Mouse (Mus musculus) heart, adult 2 months (tissue): ENCODE measurements around the gene Hs1bp3. TPM values are rescaled to one million over a fixed set of nuclear protein-coding genes. Genes with fewer than 3 reads are reported as not detected.

Experiments
- DNase-seq, 2 experiments: peaks; one replicate each; pipeline ENCODE4 v3.0.0; 2021
- H3K27ac ChIP-seq: fragments of 200-600 bp; 2 replicates; pipeline ENCODE4 v1.8.1; 2022
- H3K27me3 ChIP-seq: fragments of 200-500 bp; 2 replicates; pipeline ENCODE4 v1.6.1; 2012; ENCODE audit warnings: mild to moderate bottlenecking, low read length, inconsistent platforms, mixed read lengths; ENCODE audit not compliant: control insufficient read depth, insufficient read depth
- H3K36me3 ChIP-seq: fragments of 200-500 bp; 2 replicates; pipeline ENCODE4 v1.6.1; 2012; ENCODE audit warnings: low read length, inconsistent platforms; ENCODE audit not compliant: control insufficient read depth, insufficient read depth
- H3K4me1 ChIP-seq: fragments of 200-500 bp; 2 replicates; pipeline ENCODE4 v1.6.1; 2011; ENCODE audit warnings: low read length; ENCODE audit not compliant: control insufficient read depth, insufficient read depth
- H3K4me3 ChIP-seq: fragments of 200-600 bp; 2 replicates; pipeline ENCODE4 v1.8.1; 2022
- H3K79me2 ChIP-seq: fragments of 200-500 bp; replicated peaks from 2 replicates; pipeline ENCODE4 v1.6.1; 2012; ENCODE audit warnings: mild to moderate bottlenecking, inconsistent platforms, low read length, moderate library complexity, mixed read lengths; ENCODE audit not compliant: control insufficient read depth, insufficient read depth
- H3K9ac ChIP-seq: fragments of 200-500 bp; 2 replicates; pipeline ENCODE4 v1.6.1; 2012; ENCODE audit warnings: low read depth, mild to moderate bottlenecking, control low read depth, inconsistent platforms, low read length, mixed read lengths
- CTCF ChIP-seq: fragments of 200-600 bp; IDR thresholded peaks from 2 replicates; pipeline ENCODE4 v1.8.1; 2022; ENCODE audit warnings: antibody characterized with exemption, mild to moderate bottlenecking, moderate library complexity
- EP300 ChIP-seq: fragments of 200-500 bp; IDR thresholded peaks from 2 replicates; pipeline ENCODE4 v1.6.1; 2011; ENCODE audit warnings: low read depth, low read length, control low read depth; ENCODE audit not compliant: insufficient read depth
- POLR2A ChIP-seq: fragments of 200-500 bp; IDR thresholded peaks from 2 replicates; pipeline ENCODE4 v1.6.1; 2011; ENCODE audit warnings: mild to moderate bottlenecking, low read depth, low read length, control low read depth; ENCODE audit not compliant: insufficient read depth
- WGBS: fragments of 180-500 bp; shearing (Covaris S2); methylation state at CpG from one replicate; pipeline ENCODE4 v1.1.7; 2018; 5-methylcytosine and 5-hydroxymethylcytosine counted together
- intact Hi-C: fragments of 180-260 bp; cut with DNase I; formaldehyde crosslinking; loops from one replicate; pipeline ENCODE4 v1.15.1; 2025
- polyA plus RNA-seq: library from polyadenylated mRNA; depleted of rRNA; stranded (reverse); fragments of >200 nt; gene quantifications from 2 replicates; pipeline ENCODE4 v1.2.3, GENCODE M21; 2012
- total RNA-seq, 2 experiments: library from RNA; stranded (reverse); gene quantifications; 2 replicates each; pipeline ENCODE4 v1.2.3; 2021

Gene Hs1bp3
- total and polyA plus RNA-seq, 3 experiments: 12.7 to 17.3 (median 13.8) TPM

DNA sequence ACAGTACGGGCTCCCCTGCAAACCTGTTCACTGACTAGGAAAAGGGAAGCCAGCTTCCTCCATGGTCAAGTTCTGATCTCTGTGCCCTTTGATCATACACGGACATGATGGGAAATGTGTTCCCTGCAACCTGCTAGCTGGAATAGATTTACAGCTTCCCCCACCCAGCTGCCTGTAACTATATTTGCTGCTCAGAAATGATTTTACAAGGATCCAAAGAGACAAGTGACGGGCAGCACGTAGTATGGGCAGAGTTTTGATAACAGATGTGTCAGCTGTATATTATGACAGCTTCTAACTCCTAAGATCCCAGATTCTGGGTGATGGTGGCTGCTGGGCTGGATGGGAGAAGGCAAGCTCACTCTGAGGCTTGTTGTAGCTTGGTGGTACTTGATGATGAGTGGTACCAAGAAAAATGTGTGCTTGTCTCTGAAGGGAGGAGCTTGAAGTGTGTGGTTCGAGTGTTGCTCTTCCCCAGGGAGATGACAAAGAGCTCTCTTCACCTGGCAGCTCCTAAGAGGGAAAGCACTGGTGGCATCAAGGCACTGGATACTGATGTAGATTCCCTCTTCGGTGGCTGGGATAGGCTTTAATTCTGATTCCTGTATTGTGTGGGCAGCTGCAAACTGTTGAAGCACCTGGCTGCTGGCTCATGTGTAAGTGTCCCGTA is 59.4 kb downstream of the Hs1bp3 start:
- H3K36me3 ChIP-seq: no peaks in the 10 kb centered on the region
- no peaks in the 10 kb centered on the region for H3K27me3 ChIP-seq
- 72% methylated on average over 7 of the region's 7 CpGs for WGBS
- TF ChIP-seq POLR2A (no peak), CTCF (no peak), EP300 (no peak)
- H3K4me1 ChIP-seq: no peaks in the 10 kb centered on the region; the same call in 1 of the 2 replicates
- intact Hi-C loops: no loop called here
- no peak overlapping the region for H3K4me3 ChIP-seq
- no peak for DNase-seq
- no peak overlapping the region for H3K27ac ChIP-seq
- no peaks in the 10 kb centered on the region for H3K79me2 ChIP-seq
- no peak overlapping the region for H3K9ac ChIP-seq

DNA sequence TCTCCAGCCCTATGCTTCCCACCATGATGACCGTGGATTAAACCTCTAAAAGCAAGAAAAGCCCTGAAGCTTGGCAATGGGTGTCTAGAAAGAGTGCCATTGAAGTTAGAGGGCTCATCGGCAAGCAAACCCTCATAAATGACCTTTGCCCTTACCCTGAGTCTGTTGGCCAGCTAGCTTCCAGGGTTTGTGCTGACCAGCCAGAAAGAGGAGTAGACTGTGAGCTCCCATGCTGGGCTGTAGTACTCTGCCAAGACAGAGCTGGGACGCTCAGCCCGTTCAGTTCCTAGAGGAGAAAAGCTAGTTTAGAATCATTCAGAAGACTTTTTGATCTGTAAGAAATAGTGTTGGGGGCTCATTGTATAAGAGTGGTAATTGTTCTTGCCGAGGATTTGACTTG is 60.5 kb downstream of the Hs1bp3 start:
- WGBS: 91% methylated on average over 5 of the region's 5 CpGs
- no peaks in the 10 kb centered on the region for H3K36me3 ChIP-seq
- H3K4me3 ChIP-seq: no peak overlapping the region
- intact Hi-C loops: no loop called here
- no peaks in the 10 kb centered on the region; the same call in 1 of the 2 replicates for H3K4me1 ChIP-seq
- no peak overlapping the region for H3K9ac ChIP-seq
- no peak for TF ChIP-seq EP300
- no peak for TF ChIP-seq POLR2A
- no peak for TF ChIP-seq CTCF
- no peak overlapping the region for H3K27ac ChIP-seq
- no peaks in the 10 kb centered on the region for H3K79me2 ChIP-seq
- no peak for DNase-seq
- no peaks in the 10 kb centered on the region for H3K27me3 ChIP-seq

DNA sequence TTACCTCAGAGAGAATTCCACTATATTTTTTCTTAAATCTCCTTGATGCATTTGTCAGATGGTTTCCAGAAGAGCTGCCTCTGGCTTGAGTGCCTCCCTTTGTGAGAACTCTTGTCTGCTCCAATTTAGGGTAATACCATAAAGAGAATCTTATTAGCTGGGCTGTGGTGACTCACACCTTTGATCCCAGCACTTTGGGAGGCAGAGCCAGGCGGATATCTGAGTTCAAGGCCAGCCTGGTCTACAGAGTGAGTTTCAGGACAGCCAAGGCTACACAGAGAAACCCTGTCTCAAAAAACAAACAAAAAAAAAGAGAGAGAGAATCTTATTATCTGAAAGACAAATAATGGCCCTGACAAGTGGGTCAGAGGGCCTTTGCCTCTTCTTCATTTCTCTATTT is 63.9 kb downstream of the Hs1bp3 start:
- Histone ChIP-seq H3K36me3 (0 out of 2 replicates have a peak, but pooled peaks cover 2% of the 10 kb centered on the region), H3K4me1 (peaks cover 11% of the 10 kb centered on the region), H3K27ac (no peak overlapping the region), H3K79me2 (no peaks in the 10 kb centered on the region), H3K27me3 (no peaks in the 10 kb centered on the region), H3K4me3 (no peak overlapping the region), H3K9ac (no peak overlapping the region)
- TF ChIP-seq POLR2A (no peak), CTCF (no peak), EP300 (no peak)
- WGBS: 81% methylated on average over 1 of the region's 1 CpGs
- intact Hi-C loops: no loop called here
- no peak for DNase-seq

DNA sequence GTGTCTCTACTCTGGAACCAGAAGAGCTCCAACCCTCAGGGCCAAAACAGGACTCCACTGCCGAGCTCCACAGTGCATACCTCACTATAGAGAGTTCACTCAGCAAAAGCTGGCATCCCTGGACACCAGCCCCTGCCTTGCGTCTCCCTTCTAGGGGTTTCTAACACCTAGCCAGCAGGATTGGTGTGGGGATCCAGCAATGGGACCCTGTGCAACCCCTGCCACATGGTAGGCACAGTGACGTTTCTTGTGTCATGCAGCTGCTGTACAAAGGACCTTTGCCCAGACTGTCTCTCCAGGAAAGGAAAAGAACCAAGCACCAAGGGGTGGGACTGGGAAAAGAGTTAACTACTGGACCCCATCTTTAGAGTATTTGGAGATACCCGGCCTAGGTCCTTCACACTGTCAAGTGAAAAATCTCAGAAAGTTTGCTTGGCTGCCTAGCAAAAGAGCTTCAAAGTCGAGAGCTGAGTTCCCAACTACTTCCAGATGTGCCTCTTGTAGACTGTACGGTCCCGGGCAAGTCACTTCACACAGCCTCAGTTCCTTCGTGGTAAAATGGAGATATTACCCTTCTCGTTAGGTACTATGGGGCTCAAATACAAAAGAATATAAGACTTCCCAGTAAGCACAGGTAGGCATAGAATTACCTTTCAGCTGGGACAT is 64.9 kb downstream of the Hs1bp3 start:
- no peak overlapping the region; the same call in 1 of the 2 replicates for H3K27ac ChIP-seq
- intact Hi-C loops: no loop called here
- H3K36me3 ChIP-seq: 0 out of 2 replicates have a peak, but pooled peaks cover 2% of the 10 kb centered on the region
- 77% methylated on average over 9 of the region's 9 CpGs for WGBS
- H3K79me2 ChIP-seq: no peaks in the 10 kb centered on the region
- no peak overlapping the region for H3K4me3 ChIP-seq
- H3K9ac ChIP-seq: no peak overlapping the region
- no peaks in the 10 kb centered on the region for H3K27me3 ChIP-seq
- H3K4me1 ChIP-seq: peaks cover 13% of the 10 kb centered on the region
- no peak for TF ChIP-seq EP300
- no peak for TF ChIP-seq POLR2A
- TF ChIP-seq CTCF: no peak
- DNase-seq: no peak

DNA sequence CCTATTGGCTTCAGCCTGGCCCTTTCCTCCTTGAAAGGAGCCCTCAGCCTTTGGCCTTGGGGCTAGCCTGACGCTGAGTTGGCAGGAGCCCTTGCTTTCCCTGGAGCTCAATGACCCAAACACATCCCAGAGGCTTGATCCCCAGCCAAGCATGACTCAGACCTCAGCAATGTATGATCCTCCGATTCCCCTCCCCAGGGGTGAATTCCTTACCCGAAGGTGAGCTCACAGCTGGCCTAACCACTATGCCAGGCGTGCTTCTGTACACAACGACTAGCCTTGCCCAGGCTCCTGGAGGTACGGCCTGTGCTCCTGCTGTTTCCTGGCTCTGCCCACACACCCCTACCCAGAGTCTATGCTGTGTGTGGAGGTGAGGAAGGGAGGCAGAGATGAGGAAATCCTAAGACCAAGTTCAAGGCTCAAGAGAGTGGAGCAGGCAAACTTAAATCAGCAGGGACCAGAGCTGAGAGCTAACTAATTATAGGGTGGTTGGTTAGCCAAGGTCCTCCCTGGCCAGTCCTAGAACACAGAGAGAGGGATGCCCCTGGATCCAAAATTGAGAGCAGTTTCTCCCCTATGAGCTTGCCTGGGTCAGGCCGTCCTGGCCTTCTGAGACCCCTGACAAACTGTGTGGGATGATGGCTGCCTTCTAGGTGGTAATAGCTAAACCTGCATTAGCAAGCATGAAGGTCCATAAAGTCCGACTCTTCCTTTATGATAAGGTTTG is 66.7 kb downstream of the Hs1bp3 start:
- peak; percentile 71 for TF ChIP-seq EP300
- no peak for TF ChIP-seq CTCF
- intact Hi-C loops: no loop called here
- WGBS: 35% methylated on average over 8 of the region's 8 CpGs
- Histone ChIP-seq H3K27ac (peak overlapping the region; percentile 54), H3K9ac (no peak overlapping the region), H3K27me3 (no peaks in the 10 kb centered on the region), H3K4me3 (no peak overlapping the region), H3K79me2 (no peaks in the 10 kb centered on the region), H3K36me3 (0 out of 2 replicates have a peak, but pooled peaks cover 2% of the 10 kb centered on the region), H3K4me1 (peaks cover 13% of the 10 kb centered on the region)
- DNase-seq: peak; percentile 79 to 87
